Mouse (Mus musculus) G1E (cell line): ENCODE results near the gene Dbp. TPM values are rescaled to one million over a fixed set of nuclear protein-coding genes. Genes with fewer than 3 reads are reported as not detected.

Source experiments
- ATAC-seq: 2 replicates; pipeline ENCODE4 v1.8.0; 2016; ENCODE audit warnings: mild to moderate bottlenecking; ENCODE audit not compliant: insufficient number of reproducible peaks, poor library complexity, low FRiP score, severe bottlenecking; ENCODE audit errors: extremely low read depth
- DNase-seq: peaks from one replicate; pipeline ENCODE4 v3.0.0; 2012; ENCODE audit warnings: low spot score
- H3K27me3 ChIP-seq: 2 replicates; pipeline ENCODE4 v1.6.1; 2012; ENCODE audit warnings: mild to moderate bottlenecking, low read length, inconsistent platforms; ENCODE audit not compliant: insufficient read depth
- H3K36me3 ChIP-seq: replicated peaks from 2 replicates; pipeline ENCODE3; 2012; ENCODE audit warnings: mild to moderate bottlenecking, inconsistent platforms
- H3K4me1 ChIP-seq: 2 replicates; pipeline ENCODE4 v1.6.1; 2012; ENCODE audit warnings: low read depth, low read length, inconsistent platforms, mixed read lengths; ENCODE audit not compliant: insufficient read depth
- H3K4me3 ChIP-seq: 2 replicates; pipeline ENCODE4 v1.5.1; 2012; ENCODE audit warnings: low read depth, mild to moderate bottlenecking, inconsistent platforms, low read length, moderate library complexity, mixed read lengths
- H3K9me3 ChIP-seq: replicated peaks from 2 replicates; pipeline ENCODE4 v1.6.1; 2012; ENCODE audit warnings: inconsistent platforms
- CTCF ChIP-seq: IDR thresholded peaks from 2 replicates; pipeline ENCODE4 v1.5.1; 2012; ENCODE audit warnings: low read depth, low read length, inconsistent platforms, mixed read lengths
- GATA1 ChIP-seq: IDR thresholded peaks from 2 replicates; pipeline ENCODE4 v1.6.1; 2012; ENCODE audit warnings: borderline replicate concordance, low read length, inconsistent platforms, mixed read lengths
- GATA2 ChIP-seq: IDR thresholded peaks from 2 replicates; pipeline ENCODE4 v1.6.1; 2012; ENCODE audit warnings: low read depth, low read length, inconsistent platforms, borderline replicate concordance
- POLR2AphosphoS5 ChIP-seq: IDR thresholded peaks from 2 replicates; pipeline ENCODE4 v1.6.1; 2012; ENCODE audit warnings: low read depth, low read length, inconsistent platforms; ENCODE audit not compliant: insufficient replicate concordance
- TAL1 ChIP-seq: conservative IDR thresholded peaks from 2 replicates; pipeline ENCODE4 v1.6.1; 2012; ENCODE audit warnings: low read depth, low read length, inconsistent platforms, mixed read lengths
- polyA plus RNA-seq: library from polyadenylated mRNA; stranded (reverse); fragments of >175 nt; gene quantifications from 2 replicates; pipeline ENCODE4 v1.2.3, GENCODE M21; 2012
- total RNA-seq, 2 experiments: library from RNA; stranded (forward) in 1 of 2; stranded (reverse) in 1 of 2; fragments of 200-1000 nt in 1 of 2; fragments of >200 nt in 1 of 2; fragmentation: Nextera tagmentation in 1 of 2; gene quantifications; 2 replicates each; pipeline ENCODE4 v1.2.3; 2014 to 2017

Gene Dbp
- total and polyA plus RNA-seq, 3 experiments: 18.0 to 33.7 (median 30.2) TPM

DNA sequence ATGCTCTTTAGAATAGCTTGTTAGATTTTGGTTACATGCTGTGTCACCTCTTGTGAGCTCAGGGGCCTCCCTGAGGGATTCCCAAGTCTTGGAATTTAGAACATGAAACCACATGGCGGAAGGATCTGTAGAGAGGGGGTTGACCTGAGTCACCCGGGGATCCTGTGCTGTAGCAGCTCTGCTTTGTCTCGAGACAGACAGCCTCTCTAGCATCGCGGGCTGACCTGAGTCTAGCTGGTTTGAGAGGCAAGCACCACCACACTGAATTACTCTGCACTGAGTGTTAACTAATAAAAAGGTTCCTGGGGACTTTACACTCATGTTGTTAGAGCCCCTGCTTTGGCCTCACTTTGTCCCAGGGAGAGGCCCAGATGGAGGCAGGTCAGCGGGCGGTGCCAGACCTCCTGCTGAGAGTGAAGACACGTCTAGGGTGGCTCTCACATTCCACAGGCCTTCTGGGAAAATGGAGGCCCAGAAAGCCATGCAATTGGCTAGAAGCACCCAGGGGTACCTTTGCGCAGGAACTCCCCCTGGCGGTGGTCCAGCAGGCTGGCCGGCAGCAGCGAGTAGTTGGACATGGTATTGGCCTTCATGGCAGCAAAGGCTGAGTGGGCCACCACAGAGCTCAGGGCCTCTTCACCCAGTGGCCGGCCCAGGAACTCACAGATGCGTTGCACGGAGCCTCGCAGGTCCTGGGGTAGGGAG lies 26.0 kb downstream of the Dbp start:
- Histone ChIP-seq H3K4me1 (peaks cover 41% of the 10 kb centered on the region), H3K27me3 (peaks cover 14% of the 10 kb centered on the region), H3K36me3 (peaks cover 49% of the 10 kb centered on the region), H3K9me3 (no peaks in the 10 kb centered on the region), H3K4me3 (no peak overlapping the region)
- TF ChIP-seq CTCF (peak; percentile 77; the same call in 1 of the 2 replicates), POLR2AphosphoS5 (no peak)
- DNase-seq (peak; percentile 72), ATAC-seq (no peak; the same call in 1 of the 2 replicates)

DNA sequence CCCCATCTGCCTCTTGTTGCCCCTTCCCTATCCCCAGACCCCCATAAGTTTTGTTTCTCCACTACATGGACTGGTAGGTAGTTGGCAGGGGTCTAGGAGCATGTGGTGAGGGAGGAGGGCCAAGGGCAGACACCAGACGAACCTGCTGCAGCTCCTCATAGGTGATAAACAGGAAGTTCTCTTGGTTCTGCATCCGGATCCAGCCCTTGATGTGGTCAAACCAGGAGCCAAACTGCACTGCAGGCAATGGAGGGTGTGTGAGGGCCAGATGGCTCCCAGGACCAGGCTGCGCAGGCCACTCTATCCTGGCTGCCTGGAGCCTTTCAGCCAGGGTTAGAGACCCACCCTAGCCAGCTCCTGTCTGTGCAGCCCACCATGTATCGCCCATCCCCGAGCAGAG lies 28.6 kb downstream of the Dbp start:
- DNase-seq (no peak), ATAC-seq (no peak)

DNA sequence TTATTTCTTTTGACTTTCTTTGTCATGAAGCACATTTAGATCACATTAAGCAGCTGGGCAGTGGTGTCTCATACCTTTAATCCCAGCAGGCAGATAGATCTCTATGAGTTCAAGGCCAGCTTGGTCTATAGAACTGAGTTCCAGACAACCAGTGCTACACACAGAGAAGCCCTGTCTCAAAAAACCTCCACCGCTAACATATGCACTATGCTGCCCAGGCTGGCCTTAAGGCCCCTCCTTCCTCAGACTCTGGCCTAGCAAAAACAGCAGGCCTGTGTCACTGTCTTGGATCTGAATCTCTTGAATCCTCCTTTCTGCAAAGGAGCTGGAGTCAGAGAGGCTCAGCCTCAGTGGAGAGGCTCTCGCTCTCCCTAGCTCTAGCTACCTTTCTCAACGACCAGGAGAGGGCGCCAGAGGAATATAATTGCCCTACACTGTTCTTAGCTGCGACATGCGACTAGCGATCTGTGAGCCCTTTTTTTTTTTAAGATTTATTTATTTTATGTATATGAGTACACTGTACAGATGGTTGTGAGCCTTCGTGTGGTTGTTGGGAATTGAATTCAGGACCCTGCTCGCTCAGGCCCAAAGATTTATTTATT lies 34.4 kb downstream of the Dbp start:
- Histone ChIP-seq H3K36me3 (no peaks in the 10 kb centered on the region), H3K4me3 (no peak overlapping the region), H3K27me3 (peaks cover 27% of the 10 kb centered on the region), H3K9me3 (no peaks in the 10 kb centered on the region), H3K4me1 (peaks cover 15% of the 10 kb centered on the region)
- DNase-seq (peak; percentile 65), ATAC-seq (no peak)
- TF ChIP-seq GATA2: no peak
- no peak for TF ChIP-seq CTCF
- no peak for TF ChIP-seq TAL1
- no peak for TF ChIP-seq POLR2AphosphoS5
- no peak for TF ChIP-seq GATA1

More for the DNA sequence above, 28.6 kb downstream of the Dbp start:
- peaks cover 29% of the 10 kb centered on the region for H3K4me1 ChIP-seq
- H3K9me3 ChIP-seq: no peaks in the 10 kb centered on the region
- H3K36me3 ChIP-seq: peaks cover 23% of the 10 kb centered on the region
- TF ChIP-seq TAL1 (no peak), CTCF (no peak), GATA1 (no peak), POLR2AphosphoS5 (no peak), GATA2 (no peak)
- peaks cover 19% of the 10 kb centered on the region for H3K27me3 ChIP-seq
- H3K4me3 ChIP-seq: no peak overlapping the region

DNA sequence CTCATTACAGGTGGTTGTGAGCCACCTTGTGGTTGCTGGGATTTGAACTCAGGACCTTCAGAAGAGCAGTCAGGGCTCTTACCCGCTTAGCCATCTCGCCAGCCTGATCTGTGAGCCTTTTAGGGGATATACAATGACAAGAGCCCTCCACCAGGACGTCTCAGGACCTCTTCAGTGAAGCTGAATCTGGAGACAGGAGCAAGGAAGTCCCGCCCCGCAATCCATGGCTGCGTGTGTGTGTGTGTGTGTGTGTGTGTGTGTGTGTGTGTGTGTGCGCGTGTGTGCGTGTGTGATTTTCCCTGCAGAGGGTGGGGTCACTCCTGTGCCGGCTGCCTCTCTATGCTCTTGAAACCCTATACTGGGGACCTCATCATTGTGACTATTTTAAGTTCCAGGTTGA lies 34.9 kb downstream of the Dbp start:
- H3K9me3 ChIP-seq: no peaks in the 10 kb centered on the region
- TF ChIP-seq GATA2: no peak
- TF ChIP-seq CTCF: no peak
- no peak for TF ChIP-seq POLR2AphosphoS5
- TF ChIP-seq TAL1: no peak
- TF ChIP-seq GATA1: no peak
- no peak for DNase-seq
- H3K27me3 ChIP-seq: peaks cover 27% of the 10 kb centered on the region
- no peak overlapping the region for H3K4me3 ChIP-seq
- ATAC-seq: no peak
- H3K36me3 ChIP-seq: no peaks in the 10 kb centered on the region
- H3K4me1 ChIP-seq: peaks cover 15% of the 10 kb centered on the region

DNA sequence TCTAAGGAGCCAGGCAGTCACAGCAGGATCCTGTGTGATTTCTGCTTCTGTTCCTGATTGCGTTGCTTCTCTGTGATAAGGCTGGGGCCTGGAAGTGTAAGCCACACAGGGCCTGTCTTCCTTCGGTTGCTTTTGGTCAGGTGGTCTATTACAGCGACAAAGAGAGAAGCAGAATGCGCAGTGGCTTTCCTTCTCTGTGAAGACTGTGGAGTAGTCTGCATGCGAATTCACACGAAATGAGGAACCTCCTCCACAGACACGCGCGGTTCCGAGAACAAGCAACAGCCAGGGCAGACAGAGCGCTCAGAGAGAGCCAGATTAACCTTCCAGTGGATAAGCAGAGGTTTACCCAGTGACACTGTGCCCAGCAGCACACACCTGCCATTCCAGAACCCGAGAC lies 36.4 kb downstream of the Dbp start:
- Histone ChIP-seq H3K36me3 (no peaks in the 10 kb centered on the region), H3K4me3 (no peak overlapping the region), H3K4me1 (peaks cover 15% of the 10 kb centered on the region), H3K27me3 (peaks cover 28% of the 10 kb centered on the region), H3K9me3 (no peaks in the 10 kb centered on the region)
- no peak for DNase-seq
- TF ChIP-seq TAL1 (no peak), GATA2 (no peak), GATA1 (no peak), CTCF (no peak), POLR2AphosphoS5 (no peak)
- no peak for ATAC-seq

DNA sequence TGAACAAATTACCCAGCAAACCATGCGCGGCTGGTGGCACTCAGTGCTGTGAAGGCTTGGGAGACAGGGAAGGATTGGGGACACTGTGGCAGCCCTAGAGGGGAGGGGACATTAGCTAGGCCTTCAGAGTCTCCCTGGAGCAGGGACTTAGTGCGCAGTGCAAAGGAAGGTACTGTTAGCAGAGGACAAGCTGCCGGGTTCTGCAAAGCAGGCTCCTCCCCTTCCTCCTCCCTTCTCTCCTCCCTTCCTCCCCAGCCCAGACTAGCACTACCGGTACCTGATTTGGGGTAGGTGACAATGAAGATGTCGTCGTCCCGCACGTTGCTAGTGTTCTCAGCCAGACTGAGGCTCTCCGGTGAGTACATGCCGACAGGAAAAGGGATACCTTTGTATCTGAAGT lies 36.9 kb downstream of the Dbp start:
- Histone ChIP-seq H3K27me3 (peaks cover 27% of the 10 kb centered on the region), H3K36me3 (no peaks in the 10 kb centered on the region), H3K4me1 (peaks cover 15% of the 10 kb centered on the region), H3K9me3 (no peaks in the 10 kb centered on the region), H3K4me3 (no peak overlapping the region)
- DNase-seq (no peak), ATAC-seq (no peak)
- TF ChIP-seq GATA1 (no peak), TAL1 (no peak), POLR2AphosphoS5 (no peak), CTCF (no peak), GATA2 (no peak)

DNA sequence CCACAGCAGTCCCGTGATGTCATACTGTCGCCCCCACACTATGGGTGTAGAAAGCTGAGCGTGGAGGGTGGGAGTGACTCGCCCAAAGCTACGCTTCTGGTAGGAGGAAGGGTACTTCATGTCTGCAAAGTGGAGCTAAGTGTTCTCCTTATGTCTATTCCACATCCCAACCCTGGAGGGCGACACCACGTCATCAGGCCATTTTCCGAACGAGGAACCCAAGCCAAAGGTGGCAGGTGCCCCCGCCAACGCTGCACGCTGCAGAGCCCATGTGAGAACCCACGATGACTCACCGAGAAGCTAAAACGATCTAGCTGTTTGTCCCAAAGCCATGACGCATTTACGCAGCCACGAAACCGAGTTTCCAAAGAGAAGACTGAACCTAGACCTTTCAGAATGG lies 37.5 kb downstream of the Dbp start:
- Histone ChIP-seq H3K4me3 (no peak overlapping the region), H3K4me1 (peaks cover 11% of the 10 kb centered on the region), H3K27me3 (peaks cover 23% of the 10 kb centered on the region), H3K36me3 (no peaks in the 10 kb centered on the region), H3K9me3 (no peaks in the 10 kb centered on the region)
- no peak for DNase-seq
- ATAC-seq: no peak
- TF ChIP-seq CTCF: no peak
- no peak for TF ChIP-seq TAL1
- no peak for TF ChIP-seq GATA2
- no peak for TF ChIP-seq POLR2AphosphoS5
- TF ChIP-seq GATA1: no peak
